Mouse (Mus musculus) T-helper 2 cell (primary cell): ENCODE results near the gene H2al2c.
"Not testable (repeated sequence)": the region's sequence is repeated elsewhere in the genome, so short reads cannot be mapped to it uniquely, and the experiment has no call there.

ENCODE experiments used
- in situ Hi-C: fragments of 300-600 bp; cut with MboI, MseI; formaldehyde crosslinking; loops from one replicate; pipeline ENCODE4 v1.15.1; 2025; ENCODE audit warnings: high pct_unique_total_duplicates

The H2al2c gene

GRCm38 (mm10) chrY:2598799-2599198, at the start of gene H2al2c:
H2al2c (plus strand) TSS chrY:2599099.
- in situ Hi-C loops = not testable (repeated sequence)
